Mouse (Mus musculus) midbrain, embryonic 15.5 days (tissue): ENCODE data around the gene Zfp219. TPM values are rescaled to one million over a fixed set of nuclear protein-coding genes. Genes with fewer than 3 reads are reported as not detected.
A peak's percentile ranks its signal among the peaks of the same experiment; 100 is the strongest.
"Not testable (repeated sequence)": the region's sequence is repeated elsewhere in the genome, so short reads cannot be mapped to it uniquely, and the experiment has no call there.

Source experiments
- ATAC-seq: fragments of 200-750 bp; cut with Nextera tagmentation; replicated peaks from 2 replicates; pipeline ENCODE4 v1.8.0; 2017; ENCODE audit warnings: moderate TSS enrichment
- H3K27ac ChIP-seq: fragments of 300-500 bp; sonication (generic); 2 replicates; pipeline ENCODE4 v1.5.1; 2015; ENCODE audit warnings: mild to moderate bottlenecking, inconsistent platforms
- H3K27me3 ChIP-seq: fragments of 300-500 bp; sonication (generic); replicated peaks from 2 replicates; pipeline ENCODE4 v1.6.1; 2015; ENCODE audit warnings: inconsistent platforms
- H3K36me3 ChIP-seq: fragments of 300-500 bp; sonication (generic); replicated peaks from 2 replicates; pipeline ENCODE4 v1.6.1; 2015; ENCODE audit warnings: inconsistent platforms
- H3K4me1 ChIP-seq: fragments of 300-500 bp; sonication (generic); 2 replicates; pipeline ENCODE4 v1.6.1; 2015; ENCODE audit warnings: inconsistent platforms
- H3K4me2 ChIP-seq: fragments of 300-500 bp; sonication (generic); 2 replicates; pipeline ENCODE4 v1.6.1; 2015; ENCODE audit warnings: inconsistent platforms, mild to moderate bottlenecking, moderate library complexity
- H3K4me3 ChIP-seq: fragments of 300-500 bp; sonication (generic); 2 replicates; pipeline ENCODE4 v1.5.1; 2015; ENCODE audit warnings: mild to moderate bottlenecking, inconsistent platforms
- H3K9ac ChIP-seq: fragments of 300-500 bp; sonication (generic); 2 replicates; pipeline ENCODE4 v1.6.1; 2015; ENCODE audit warnings: mild to moderate bottlenecking, inconsistent platforms
- H3K9me3 ChIP-seq: fragments of 300-500 bp; sonication (generic); 2 replicates; pipeline ENCODE4 v1.6.1; 2016; ENCODE audit warnings: inconsistent platforms
- WGBS: fragments of 180-500 bp; shearing (Covaris S2); methylation state at CpG from one replicate; pipeline ENCODE4 v1.1.7; 2015; ENCODE audit warnings: mixed read lengths; 5-methylcytosine and 5-hydroxymethylcytosine counted together
- polyA plus RNA-seq: library from polyadenylated mRNA; unstranded; fragments of >200 nt; fragmentation: Nextera tagmentation; extraction: Ambion mirVana; gene quantifications from 2 replicates; pipeline ENCODE4 v1.2.1, GENCODE M21; 2015

The Zfp219 gene
- 45.9 and 54.5 TPM in 2 replicates for polyA plus RNA-seq

DNA sequence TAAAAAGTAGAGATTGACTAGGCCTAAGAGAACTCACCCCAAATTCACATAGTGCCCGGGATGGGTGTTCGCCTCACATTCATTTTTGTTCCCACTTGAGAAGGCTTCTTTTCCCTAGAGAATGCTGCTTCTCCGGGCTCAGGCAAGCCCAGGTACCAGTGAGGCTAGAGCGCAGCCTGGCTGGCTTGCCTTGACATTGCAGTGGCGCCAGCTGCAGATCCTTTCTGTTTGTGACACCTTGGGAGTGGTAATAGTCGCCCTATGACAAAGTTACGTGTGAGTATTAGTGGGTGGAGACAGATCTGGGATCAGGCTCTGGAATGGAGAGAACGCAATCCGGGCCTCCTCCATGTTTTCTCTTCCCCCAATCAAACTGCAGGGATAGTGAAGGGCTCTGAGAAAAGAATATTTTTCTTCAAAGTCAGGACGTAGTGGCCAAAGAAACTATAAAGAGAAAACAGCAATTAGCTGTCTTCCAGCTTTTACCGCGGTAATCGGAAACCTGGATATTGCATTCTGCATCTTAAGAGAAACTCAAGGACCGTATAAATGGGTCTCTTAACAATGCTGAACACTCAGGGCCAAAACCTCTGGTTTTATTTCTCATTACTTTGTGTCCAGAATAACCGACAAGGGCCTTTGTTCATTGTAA, at the start of gene Zfp219:
Gene Zfp219 (minus strand): TSS at position 248 of the 652 bp plus-strand sequence.
- WGBS: 6% methylated on average over 15 of the region's 15 CpGs
- Histone ChIP-seq H3K4me2 (peak within 1 kb of the TSS; percentile 54), H3K4me3 (peak within 1 kb of the TSS; percentile 72), H3K9ac (peak within 1 kb of the TSS; percentile 88), H3K27me3 (no peaks in the 10 kb centered on the region), H3K4me1 (peaks cover 47% of the 10 kb centered on the region), H3K9me3 (no peaks in the 10 kb centered on the region), H3K36me3 (no peaks in the 10 kb centered on the region), H3K27ac (peak within 1 kb of the TSS; percentile 98)
- peak; percentile 68 for ATAC-seq

GRCm38 (mm10) chr14:52066135-52066534, 45.6 kb upstream of the Zfp219 start:
- Histone ChIP-seq H3K27me3 (no peaks in the 10 kb centered on the region), H3K27ac (no peak overlapping the region), H3K4me1 (no peaks in the 10 kb centered on the region), H3K4me2 (no peak overlapping the region), H3K9ac (no peak overlapping the region), H3K4me3 (no peak overlapping the region), H3K9me3 (no peaks in the 10 kb centered on the region), H3K36me3 (peaks cover 1% of the 10 kb centered on the region)
- WGBS: 56% methylated on average over 4 of the region's 4 CpGs
- ATAC-seq: no peak

DNA sequence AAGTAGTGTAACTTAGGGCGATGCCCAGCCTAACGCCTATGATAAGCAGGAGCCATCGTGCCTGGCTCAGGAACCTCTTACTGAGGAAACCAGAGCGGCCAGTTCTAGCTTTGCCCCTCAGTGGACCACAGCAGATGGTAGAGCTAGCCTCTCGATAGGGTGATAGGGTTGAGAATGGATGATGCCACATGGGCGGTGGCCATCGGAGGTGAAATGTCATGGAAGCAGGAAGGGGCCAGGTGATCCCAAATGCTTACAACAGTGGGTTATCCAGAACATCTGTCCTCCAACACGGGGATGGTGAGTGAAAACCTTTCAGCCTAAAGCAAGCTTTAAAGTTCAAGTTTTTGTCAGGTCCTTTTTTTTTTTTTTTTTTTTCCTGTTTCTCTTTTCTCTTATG, 41.3 kb upstream of the Zfp219 start:
- no peak overlapping the region for H3K4me3 ChIP-seq
- no peaks in the 10 kb centered on the region for H3K36me3 ChIP-seq
- no peaks in the 10 kb centered on the region for H3K27me3 ChIP-seq
- WGBS: 89% methylated on average over 8 of the region's 8 CpGs
- no peak overlapping the region for H3K9ac ChIP-seq
- H3K4me1 ChIP-seq: no peaks in the 10 kb centered on the region
- no peak for ATAC-seq
- no peak overlapping the region for H3K27ac ChIP-seq
- no peaks in the 10 kb centered on the region for H3K9me3 ChIP-seq
- no peak overlapping the region for H3K4me2 ChIP-seq

DNA sequence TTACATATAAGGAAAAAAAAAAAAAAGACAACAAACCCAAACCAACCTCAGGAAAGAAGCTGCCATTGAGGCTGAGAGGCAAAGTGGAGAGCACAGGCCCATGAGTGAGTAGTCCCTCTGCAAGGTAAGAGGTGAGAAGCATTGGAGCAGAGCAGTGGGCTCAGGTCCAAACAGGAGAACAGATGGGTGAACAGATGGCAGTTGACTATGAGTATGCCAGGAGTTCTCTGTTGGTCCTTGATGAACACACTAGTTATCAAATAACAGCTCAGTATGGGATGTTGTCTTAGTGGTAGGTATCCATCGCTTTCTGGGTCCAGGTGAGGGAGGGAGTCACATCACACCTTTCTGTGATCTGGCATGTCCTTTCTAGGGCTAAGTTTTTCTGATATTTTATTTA, 40.3 kb upstream of the Zfp219 start:
- no peak for ATAC-seq
- Histone ChIP-seq H3K9me3 (no peaks in the 10 kb centered on the region), H3K4me2 (no peak overlapping the region), H3K36me3 (no peaks in the 10 kb centered on the region), H3K9ac (no peak overlapping the region), H3K27me3 (no peaks in the 10 kb centered on the region), H3K4me3 (no peak overlapping the region), H3K4me1 (no peaks in the 10 kb centered on the region), H3K27ac (no peak overlapping the region)
- 90% methylated on average over 1 of the region's 1 CpGs for WGBS

DNA sequence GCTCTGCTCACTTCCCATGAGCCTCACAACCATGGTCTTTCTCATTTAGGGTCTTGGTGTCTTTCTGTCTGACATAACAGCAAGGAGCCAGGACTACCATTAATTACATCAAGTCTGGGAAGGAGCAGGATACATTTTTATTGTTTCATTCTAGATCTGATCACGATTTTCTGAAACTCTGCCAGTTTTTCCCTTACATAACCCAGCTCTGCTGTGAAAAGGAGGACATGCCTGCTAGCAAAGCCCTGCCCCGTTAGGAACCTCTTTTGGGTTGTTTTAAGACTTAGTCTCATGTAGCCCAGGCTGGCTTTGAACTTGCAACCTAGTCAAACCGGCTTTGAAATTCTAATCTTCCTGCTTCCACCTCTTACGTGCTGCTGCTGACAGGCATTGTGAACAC, 39.4 kb upstream of the Zfp219 start:
- no peak for ATAC-seq
- 66% methylated on average over 4 of the region's 4 CpGs for WGBS

DNA sequence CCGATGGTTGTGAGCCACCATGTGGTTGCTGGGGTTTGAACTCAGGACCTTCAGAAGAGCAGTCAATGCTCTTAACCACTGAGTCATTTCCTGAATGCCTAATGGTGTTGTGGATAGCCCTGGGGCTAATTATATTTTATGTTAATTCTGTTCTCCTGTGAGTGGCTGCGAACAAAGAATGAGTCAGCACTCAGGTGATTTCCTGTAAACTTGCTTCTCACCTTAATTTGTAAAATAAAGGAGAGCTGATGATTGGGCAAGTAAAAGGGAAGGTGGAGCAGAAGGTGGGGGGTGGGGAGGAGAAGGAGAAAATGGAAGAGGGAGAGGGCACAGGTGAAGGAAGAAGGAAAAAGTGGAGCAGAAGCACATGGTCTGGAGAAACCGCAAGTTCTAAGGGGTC, 32.2 kb upstream of the Zfp219 start:
- not testable (repeated sequence) for H3K4me3 ChIP-seq, H3K9me3 ChIP-seq, H3K4me1 ChIP-seq, H3K9ac ChIP-seq, H3K4me2 ChIP-seq, H3K27ac ChIP-seq, H3K27me3 ChIP-seq, ATAC-seq, H3K36me3 ChIP-seq
- 92% methylated on average over 3 of the region's 3 CpGs for WGBS

More for the DNA sequence above, 39.4 kb upstream of the Zfp219 start:
- H3K4me3 ChIP-seq: no peak overlapping the region
- H3K27me3 ChIP-seq: no peaks in the 10 kb centered on the region
- H3K4me1 ChIP-seq: no peaks in the 10 kb centered on the region
- H3K9ac ChIP-seq: no peak overlapping the region
- no peaks in the 10 kb centered on the region for H3K9me3 ChIP-seq
- H3K4me2 ChIP-seq: no peak overlapping the region
- no peak overlapping the region for H3K27ac ChIP-seq
- H3K36me3 ChIP-seq: no peaks in the 10 kb centered on the region

DNA sequence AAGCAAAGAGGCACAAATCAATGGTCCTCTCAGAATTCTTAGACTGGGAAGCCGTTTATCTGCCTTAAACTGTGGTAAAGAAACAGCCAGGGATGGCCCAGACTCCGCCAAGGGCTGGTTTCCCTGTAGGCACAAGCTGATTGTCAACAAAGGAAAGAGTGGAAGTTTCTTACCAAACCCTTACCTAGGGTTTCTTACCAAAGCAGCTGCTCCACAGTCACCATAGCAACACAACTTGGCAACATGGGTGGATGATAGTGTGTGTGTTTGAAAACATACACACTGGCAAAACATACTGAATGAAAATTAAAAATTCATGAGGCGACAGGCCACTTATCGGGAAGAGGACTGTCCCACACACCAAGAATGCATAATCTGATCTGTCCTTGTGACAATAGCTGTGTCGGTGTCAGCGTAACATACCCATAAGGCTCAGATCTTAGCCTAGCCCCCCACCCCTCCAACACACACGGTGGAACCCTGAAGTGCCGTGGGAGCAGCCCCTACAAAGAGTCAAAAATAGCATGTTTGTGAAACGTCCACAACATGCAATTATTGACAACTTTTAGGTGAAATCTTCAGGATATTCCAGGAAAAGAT, 25.5 kb upstream of the Zfp219 start:
- Histone ChIP-seq H3K27ac (no peak overlapping the region), H3K27me3 (no peaks in the 10 kb centered on the region), H3K4me2 (no peak overlapping the region), H3K9me3 (no peaks in the 10 kb centered on the region), H3K9ac (no peak overlapping the region), H3K4me1 (peaks cover 13% of the 10 kb centered on the region), H3K36me3 (no peaks in the 10 kb centered on the region), H3K4me3 (no peak overlapping the region)
- peak; percentile 75 for ATAC-seq
- WGBS: 37% methylated on average over 9 of the region's 9 CpGs

DNA sequence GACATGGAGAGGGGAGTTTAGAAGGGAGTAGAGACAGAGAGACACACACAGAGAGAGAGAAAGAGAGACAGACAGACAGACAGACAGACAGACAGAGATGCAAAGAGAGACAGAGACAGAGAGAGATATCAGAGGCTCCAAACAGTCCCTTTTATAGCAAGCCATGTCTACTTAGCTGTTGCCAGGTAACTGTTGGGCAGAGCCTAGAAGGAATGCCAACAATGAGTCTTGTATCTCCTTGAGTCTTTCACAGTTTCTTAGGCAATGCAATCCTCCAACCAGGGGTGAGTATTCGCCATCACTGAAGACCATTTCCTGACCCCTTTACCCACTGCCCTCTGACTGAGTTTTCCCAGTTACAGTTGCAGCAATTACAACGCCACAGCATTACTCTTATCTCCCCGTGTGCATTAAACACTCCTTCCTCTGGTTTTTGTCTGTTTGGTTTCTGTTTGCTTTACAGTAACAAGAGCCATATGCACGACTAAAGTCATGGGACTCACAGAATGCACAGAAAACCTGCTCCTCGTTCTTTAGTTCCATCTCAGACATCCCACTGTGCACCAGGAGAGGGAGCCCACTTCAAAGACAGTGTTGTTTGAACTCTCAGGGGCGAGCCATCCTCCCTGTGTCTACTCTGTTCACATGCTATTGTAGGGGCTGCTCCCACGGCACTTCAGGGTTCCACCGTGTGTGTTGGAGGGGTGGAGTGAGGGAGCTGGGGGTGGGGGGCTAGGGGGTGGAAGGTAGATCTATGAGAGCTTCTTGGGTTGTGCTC, 24.6 kb upstream of the Zfp219 start:
- 8% methylated on average over 8 of the region's 8 CpGs for WGBS
- no peak overlapping the region for H3K4me3 ChIP-seq
- no peaks in the 10 kb centered on the region for H3K27me3 ChIP-seq
- H3K4me2 ChIP-seq: no peak overlapping the region
- no peaks in the 10 kb centered on the region for H3K36me3 ChIP-seq
- ATAC-seq: peak; percentile 89
- H3K27ac ChIP-seq: no peak overlapping the region
- H3K4me1 ChIP-seq: peaks cover 13% of the 10 kb centered on the region
- no peak overlapping the region for H3K9ac ChIP-seq
- no peaks in the 10 kb centered on the region for H3K9me3 ChIP-seq

DNA sequence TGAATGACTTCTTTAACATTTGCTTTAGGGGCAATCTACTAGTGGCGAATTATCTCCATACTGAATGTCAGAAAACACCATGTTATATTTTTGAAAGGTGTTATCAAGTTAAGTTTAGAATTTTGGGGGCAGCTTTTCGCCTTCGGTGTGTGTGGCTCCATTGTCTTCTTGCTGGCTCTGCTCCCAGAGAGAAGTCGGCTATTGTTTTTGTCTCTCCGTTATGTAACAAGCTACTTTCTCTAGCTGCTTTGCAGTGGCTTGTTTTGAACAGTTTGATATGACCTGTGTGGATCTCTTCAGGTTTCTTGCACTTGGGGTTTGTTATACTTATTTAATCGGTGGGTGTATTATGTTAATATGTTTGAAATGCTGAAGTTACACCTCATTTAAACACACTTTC, 22.9 kb upstream of the Zfp219 start:
- 65% methylated on average over 6 of the region's 6 CpGs for WGBS
- no peak overlapping the region for H3K9ac ChIP-seq
- no peak overlapping the region for H3K4me2 ChIP-seq
- H3K27ac ChIP-seq: no peak overlapping the region
- H3K27me3 ChIP-seq: no peaks in the 10 kb centered on the region
- no peaks in the 10 kb centered on the region for H3K9me3 ChIP-seq
- H3K4me1 ChIP-seq: peaks cover 13% of the 10 kb centered on the region
- H3K4me3 ChIP-seq: no peak overlapping the region
- H3K36me3 ChIP-seq: no peaks in the 10 kb centered on the region
- no peak for ATAC-seq

GRCm38 (mm10) chr14:52042359-52042758, 21.8 kb upstream of the Zfp219 start, which contains the start of gene Olfr221:
Gene Olfr221 (minus strand): TSS chr14:52042459.
- H3K36me3 ChIP-seq, ATAC-seq, H3K4me2 ChIP-seq, H3K27me3 ChIP-seq, H3K27ac ChIP-seq, H3K9me3 ChIP-seq, H3K4me3 ChIP-seq, H3K9ac ChIP-seq: not testable (repeated sequence)
- H3K4me1 ChIP-seq: peaks cover 13% of the 10 kb centered on the region
- 65% methylated on average over 3 of the region's 3 CpGs for WGBS

DNA sequence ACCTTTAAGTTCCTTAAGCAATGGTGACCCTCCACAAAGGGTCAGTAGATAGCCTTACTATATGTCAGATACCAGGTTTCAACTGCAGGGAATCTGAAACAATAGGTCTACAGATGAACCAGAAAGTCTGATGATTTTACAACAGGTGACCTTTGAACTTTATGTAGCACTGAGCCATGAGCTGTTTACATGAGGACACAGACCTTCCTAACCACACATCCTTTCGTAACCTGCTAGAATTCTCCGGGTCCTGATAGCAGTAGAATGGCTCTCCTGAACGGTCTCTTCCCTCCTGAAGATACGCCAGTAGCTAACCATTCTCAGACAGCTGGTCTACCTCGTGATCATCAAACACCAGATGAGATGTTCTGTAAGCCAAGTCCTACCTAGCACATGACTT, 18.8 kb upstream of the Zfp219 start:
- no peak overlapping the region for H3K27ac ChIP-seq
- H3K4me1 ChIP-seq: no peaks in the 10 kb centered on the region
- ATAC-seq: no peak
- no peak overlapping the region for H3K4me2 ChIP-seq
- 90% methylated on average over 5 of the region's 5 CpGs for WGBS
- H3K9ac ChIP-seq: no peak overlapping the region
- H3K36me3 ChIP-seq: no peaks in the 10 kb centered on the region
- H3K4me3 ChIP-seq: no peak overlapping the region
- no peaks in the 10 kb centered on the region for H3K9me3 ChIP-seq
- no peaks in the 10 kb centered on the region for H3K27me3 ChIP-seq

- WGBS: 94% methylated on average over 6 of the region's 6 CpGs
- no peaks in the 10 kb centered on the region for H3K4me1 ChIP-seq
- H3K27ac ChIP-seq: no peak overlapping the region
- no peaks in the 10 kb centered on the region for H3K36me3 ChIP-seq
- H3K4me2 ChIP-seq: no peak overlapping the region
- ATAC-seq: no peak
- H3K9ac ChIP-seq: no peak overlapping the region
- H3K9me3 ChIP-seq: no peaks in the 10 kb centered on the region
- no peak overlapping the region for H3K4me3 ChIP-seq
- H3K27me3 ChIP-seq: no peaks in the 10 kb centered on the region
Measured at GRCm38 (mm10) chr14:52035926-52036325, 15.4 kb upstream of the Zfp219 start.
